Mouse (Mus musculus): ENCODE results near the gene Gm11060. TPM values are rescaled to one million over a fixed set of nuclear protein-coding genes. Genes with fewer than 3 reads are reported as not detected.

Gm11060 gene
- polyA plus RNA-seq, 1 experiment from 2014 or later = not detected

- no peak for ATAC-seq
- Histone ChIP-seq H3K4me1 (ENCODE audit: control insufficient read depth, insufficient read depth, low read length) (peaks cover 23% of the 10 kb centered on the region), H3K4me3 (ENCODE audit: low read length) (0 out of 2 replicates have a peak overlapping the region, but pooled peaks have one; percentile 48), H3K27me3 (replicated peaks; ENCODE audit: control insufficient read depth, insufficient read depth, low read length) (peaks cover 88% of the 10 kb centered on the region), H3K27ac (ENCODE audit: low read length) (no peak overlapping the region), H3K36me3 (ENCODE audit: control insufficient read depth, insufficient read depth, low read length) (no peaks in the 10 kb centered on the region), H3K9ac (ENCODE audit: low read depth, low read length) (no peak overlapping the region), H3K9me3 (ENCODE audit: control insufficient read depth, low read length) (no peaks in the 10 kb centered on the region), H3K4me2 (ENCODE audit: low read depth, low read length) (no peak overlapping the region)
- WGBS = 1% methylated on average over 8 of the region's 8 CpGs
Measured at GRCm38 (mm10) chr2:105125205-105125604, 33.4 kb downstream of the Gm11060 start.

- WGBS = 3% methylated on average over 15 of the region's 15 CpGs
- H3K9ac ChIP-seq (ENCODE audit: low read depth, low read length) = no peak overlapping the region
- H3K27me3 ChIP-seq (replicated peaks; ENCODE audit: control insufficient read depth, insufficient read depth, low read length) = peaks cover 88% of the 10 kb centered on the region
- H3K4me1 ChIP-seq (ENCODE audit: control insufficient read depth, insufficient read depth, low read length) = peaks cover 23% of the 10 kb centered on the region
- H3K9me3 ChIP-seq (ENCODE audit: control insufficient read depth, low read length) = no peaks in the 10 kb centered on the region
- peak overlapping the region; percentile 48; the same call in 1 of the 2 replicates for H3K4me3 ChIP-seq (ENCODE audit: low read length)
- H3K27ac ChIP-seq (ENCODE audit: low read length) = no peak overlapping the region
- no peak overlapping the region for H3K4me2 ChIP-seq (ENCODE audit: low read depth, low read length)
- ATAC-seq = no peak
- no peaks in the 10 kb centered on the region for H3K36me3 ChIP-seq (ENCODE audit: control insufficient read depth, insufficient read depth, low read length)
Measured at GRCm38 (mm10) chr2:105125641-105126040, 33.8 kb downstream of the Gm11060 start.

GRCm38 (mm10) chr2:105126279-105126678 is 34.5 kb downstream of the Gm11060 start, which contains the start of gene Wt1:
Wt1 (plus strand) TSS chr2:105126529.
- 0% methylated on average over 25 of the region's 25 CpGs for WGBS
- Histone ChIP-seq H3K27me3 (replicated peaks; ENCODE audit: control insufficient read depth, insufficient read depth, low read length) (peaks cover 86% of the 10 kb centered on the region), H3K4me1 (ENCODE audit: control insufficient read depth, insufficient read depth, low read length) (peaks cover 23% of the 10 kb centered on the region), H3K9me3 (ENCODE audit: control insufficient read depth, low read length) (no peaks in the 10 kb centered on the region), H3K4me3 (ENCODE audit: low read length) (peak within 1 kb of the TSS; percentile 48), H3K4me2 (ENCODE audit: low read depth, low read length) (peak within 1 kb of the TSS; percentile 60), H3K9ac (ENCODE audit: low read depth, low read length) (peak within 1 kb of the TSS; percentile 48), H3K27ac (ENCODE audit: low read length) (peak within 1 kb of the TSS; percentile 6; the same call in 1 of the 2 replicates), H3K36me3 (ENCODE audit: control insufficient read depth, insufficient read depth, low read length) (no peaks in the 10 kb centered on the region)
- ATAC-seq = peak; percentile 77

GRCm38 (mm10) chr2:105126691-105127530 is 35.1 kb downstream of the Gm11060 start:
- ATAC-seq = peak; percentile 51
- no peaks in the 10 kb centered on the region for H3K36me3 ChIP-seq (ENCODE audit: control insufficient read depth, insufficient read depth, low read length)
- H3K9ac ChIP-seq (ENCODE audit: low read depth, low read length) = peak overlapping the region; percentile 48
- H3K27ac ChIP-seq (ENCODE audit: low read length) = peak overlapping the region; percentile 6; the same call in 1 of the 2 replicates
- no peaks in the 10 kb centered on the region for H3K9me3 ChIP-seq (ENCODE audit: control insufficient read depth, low read length)
- H3K4me2 ChIP-seq (ENCODE audit: low read depth, low read length) = peak overlapping the region; percentile 60
- peaks cover 90% of the 10 kb centered on the region for H3K27me3 ChIP-seq (replicated peaks; ENCODE audit: control insufficient read depth, insufficient read depth, low read length)
- H3K4me3 ChIP-seq (ENCODE audit: low read length) = peak overlapping the region; percentile 48
- WGBS = under 1% methylated on average over 83 of the region's 92 CpGs
- H3K4me1 ChIP-seq (ENCODE audit: control insufficient read depth, insufficient read depth, low read length) = peaks cover 23% of the 10 kb centered on the region

GRCm38 (mm10) chr2:105127531-105128480 is 36.0 kb downstream of the Gm11060 start:
- H3K9ac ChIP-seq (ENCODE audit: low read depth, low read length) = peak overlapping the region; percentile 48

GRCm38 (mm10) chr2:105128564-105128963 is 36.7 kb downstream of the Gm11060 start:
- Histone ChIP-seq H3K27me3 (replicated peaks; ENCODE audit: control insufficient read depth, insufficient read depth, low read length) (peaks cover 93% of the 10 kb centered on the region), H3K4me3 (ENCODE audit: low read length) (peak overlapping the region; percentile 48), H3K9me3 (ENCODE audit: control insufficient read depth, low read length) (no peaks in the 10 kb centered on the region), H3K4me1 (ENCODE audit: control insufficient read depth, insufficient read depth, low read length) (peaks cover 19% of the 10 kb centered on the region), H3K27ac (ENCODE audit: low read length) (no peak overlapping the region), H3K36me3 (ENCODE audit: control insufficient read depth, insufficient read depth, low read length) (no peaks in the 10 kb centered on the region), H3K9ac (ENCODE audit: low read depth, low read length) (no peak overlapping the region), H3K4me2 (ENCODE audit: low read depth, low read length) (peak overlapping the region; percentile 19; the same call in 1 of the 2 replicates)
- 8% methylated on average over 12 of the region's 12 CpGs for WGBS
- no peak for ATAC-seq

More at GRCm38 (mm10) chr2:105127531-105128480, 36.0 kb downstream of the Gm11060 start:
- Histone ChIP-seq H3K4me2 (ENCODE audit: low read depth, low read length) (peak overlapping the region; percentile 60), H3K4me3 (ENCODE audit: low read length) (peak overlapping the region; percentile 48), H3K27me3 (replicated peaks; ENCODE audit: control insufficient read depth, insufficient read depth, low read length) (peaks cover 92% of the 10 kb centered on the region), H3K27ac (ENCODE audit: low read length) (no peak overlapping the region), H3K9me3 (ENCODE audit: control insufficient read depth, low read length) (no peaks in the 10 kb centered on the region), H3K36me3 (ENCODE audit: control insufficient read depth, insufficient read depth, low read length) (no peaks in the 10 kb centered on the region), H3K4me1 (ENCODE audit: control insufficient read depth, insufficient read depth, low read length) (peaks cover 21% of the 10 kb centered on the region)
- 2% methylated on average over 52 of the region's 52 CpGs for WGBS
- no peak for ATAC-seq

GRCm38 (mm10) chr2:105130351-105131060 is 38.7 kb downstream of the Gm11060 start:
- Histone ChIP-seq H3K9ac (ENCODE audit: low read depth, low read length) (no peak overlapping the region), H3K4me2 (ENCODE audit: low read depth, low read length) (0 out of 2 replicates have a peak overlapping the region, but pooled peaks have one; percentile 2), H3K9me3 (ENCODE audit: control insufficient read depth, low read length) (no peaks in the 10 kb centered on the region), H3K4me1 (ENCODE audit: control insufficient read depth, insufficient read depth, low read length) (peaks cover 19% of the 10 kb centered on the region), H3K36me3 (ENCODE audit: control insufficient read depth, insufficient read depth, low read length) (no peaks in the 10 kb centered on the region), H3K27me3 (replicated peaks; ENCODE audit: control insufficient read depth, insufficient read depth, low read length) (peaks cover 88% of the 10 kb centered on the region), H3K27ac (ENCODE audit: low read length) (no peak overlapping the region), H3K4me3 (ENCODE audit: low read length) (peak overlapping the region; percentile 9; the same call in 1 of the 2 replicates)
- 5% methylated on average over 32 of the region's 32 CpGs for WGBS
- ATAC-seq = no peak

- Histone ChIP-seq H3K4me2 (ENCODE audit: low read depth, low read length) (0 out of 2 replicates have a peak overlapping the region, but pooled peaks have one; percentile 2), H3K36me3 (ENCODE audit: control insufficient read depth, insufficient read depth, low read length) (no peaks in the 10 kb centered on the region), H3K9me3 (ENCODE audit: control insufficient read depth, low read length) (no peaks in the 10 kb centered on the region), H3K4me1 (ENCODE audit: control insufficient read depth, insufficient read depth, low read length) (peaks cover 16% of the 10 kb centered on the region), H3K4me3 (ENCODE audit: low read length) (peak overlapping the region; percentile 9; the same call in 1 of the 2 replicates), H3K27me3 (replicated peaks; ENCODE audit: control insufficient read depth, insufficient read depth, low read length) (peaks cover 86% of the 10 kb centered on the region), H3K27ac (ENCODE audit: low read length) (no peak overlapping the region), H3K9ac (ENCODE audit: low read depth, low read length) (no peak overlapping the region)
- 16% methylated on average over 12 of the region's 12 CpGs for WGBS
- no peak for ATAC-seq
Measured at GRCm38 (mm10) chr2:105131061-105131810, 39.4 kb downstream of the Gm11060 start.
